Mouse (Mus musculus) myocyte (in vitro differentiated cells): ENCODE results near the gene Fcgr4. TPM values are rescaled to one million over a fixed set of nuclear protein-coding genes. Genes with fewer than 3 reads are reported as not detected.

Experiments
- H3K27me3 ChIP-seq: one replicate; pipeline ENCODE4 v1.6.1; 2011; ENCODE audit not compliant: control insufficient read depth, insufficient read depth, insufficient read length
- H3K36me3 ChIP-seq: one replicate; pipeline ENCODE4 v1.6.1; 2011; ENCODE audit not compliant: control insufficient read depth, insufficient read depth
- H3K4me2 ChIP-seq: one replicate; pipeline ENCODE4 v1.6.1; 2011; ENCODE audit warnings: low read depth, control low read depth
- H3K4me3 ChIP-seq: one replicate; pipeline ENCODE4 v1.5.1; 2011; ENCODE audit warnings: mild to moderate bottlenecking, control low read depth, moderate library complexity
- H3K79me2 ChIP-seq: one replicate; pipeline ENCODE4 v1.6.1; 2011; ENCODE audit not compliant: control insufficient read depth, insufficient read depth
- H3ac ChIP-seq: one replicate; pipeline ENCODE4 v1.6.1; 2011; ENCODE audit not compliant: control insufficient read depth, insufficient read length
- CEBPB ChIP-seq: IDR thresholded peaks from 2 replicates; pipeline ENCODE4 v1.6.1; 2011; ENCODE audit warnings: mild to moderate bottlenecking, moderate library complexity; ENCODE audit not compliant: poor library complexity, insufficient read depth, severe bottlenecking
- E2F4 ChIP-seq: IDR thresholded peaks from one replicate; pipeline ENCODE4 v1.6.1; 2011; ENCODE audit warnings: mild to moderate bottlenecking, control low read depth, moderate library complexity; ENCODE audit not compliant: insufficient read depth
- MAX ChIP-seq: IDR thresholded peaks from one replicate; pipeline ENCODE4 v1.6.1; 2011; ENCODE audit warnings: low read depth, mild to moderate bottlenecking, control low read depth
- MYOD1 ChIP-seq, 3 experiments: IDR thresholded peaks; one replicate each; pipeline ENCODE4 v1.6.1; 2011; ENCODE audit warnings: control low read depth in 2 of 3, low read depth in 2 of 3, mild to moderate bottlenecking in 2 of 3, moderate library complexity in 1 of 3; ENCODE audit not compliant: insufficient read length in 2 of 3, control insufficient read depth in 1 of 3
- MYOG ChIP-seq, 3 experiments: IDR thresholded peaks; one replicate each; pipeline ENCODE4 v1.6.1; 2011; ENCODE audit warnings: control low read depth in 2 of 3, low read depth in 2 of 3, mild to moderate bottlenecking in 2 of 3; ENCODE audit not compliant: insufficient read length in 2 of 3, control insufficient read depth in 1 of 3, insufficient read depth in 1 of 3
- POLR2A ChIP-seq: IDR thresholded peaks from one replicate; pipeline ENCODE4 v1.6.1; 2011; ENCODE audit warnings: low read depth, mild to moderate bottlenecking, control low read depth, moderate library complexity; ENCODE audit not compliant: insufficient read length
- POLR2AphosphoS2 ChIP-seq: IDR thresholded peaks from one replicate; pipeline ENCODE4 v1.6.1; 2011; ENCODE audit warnings: low read depth, control low read depth; ENCODE audit not compliant: insufficient read length
- REST ChIP-seq: IDR thresholded peaks from one replicate; pipeline ENCODE4 v1.6.1; 2011; ENCODE audit warnings: mild to moderate bottlenecking, control low read depth, moderate library complexity; ENCODE audit not compliant: insufficient read depth, insufficient read length
- SRF ChIP-seq: IDR thresholded peaks from one replicate; pipeline ENCODE4 v1.6.1; 2011; ENCODE audit warnings: low read depth; ENCODE audit not compliant: control insufficient read depth, insufficient read length
- TCF12 ChIP-seq: IDR thresholded peaks from one replicate; pipeline ENCODE4 v1.6.1; 2011; ENCODE audit warnings: mild to moderate bottlenecking, control low read depth; ENCODE audit not compliant: poor library complexity, insufficient read depth, severe bottlenecking
- TCF3 ChIP-seq: IDR thresholded peaks from one replicate; pipeline ENCODE4 v1.6.1; 2011; ENCODE audit warnings: low read depth, control low read depth; ENCODE audit not compliant: insufficient read length
- USF1 ChIP-seq: IDR thresholded peaks from one replicate; pipeline ENCODE4 v1.6.1; 2011; ENCODE audit warnings: low read depth, mild to moderate bottlenecking, control low read depth, moderate library complexity
- polyA plus RNA-seq: library from polyadenylated mRNA; unstranded; fragments of >200 nt; fragmentation: generic; extraction: Trizol; gene quantifications from one replicate; pipeline ENCODE4 v1.2.1, GENCODE M21; 2012; ENCODE audit warnings: missing spikeins

Fcgr4 gene
- polyA plus RNA-seq, 1 experiment = 2.1 TPM

DNA sequence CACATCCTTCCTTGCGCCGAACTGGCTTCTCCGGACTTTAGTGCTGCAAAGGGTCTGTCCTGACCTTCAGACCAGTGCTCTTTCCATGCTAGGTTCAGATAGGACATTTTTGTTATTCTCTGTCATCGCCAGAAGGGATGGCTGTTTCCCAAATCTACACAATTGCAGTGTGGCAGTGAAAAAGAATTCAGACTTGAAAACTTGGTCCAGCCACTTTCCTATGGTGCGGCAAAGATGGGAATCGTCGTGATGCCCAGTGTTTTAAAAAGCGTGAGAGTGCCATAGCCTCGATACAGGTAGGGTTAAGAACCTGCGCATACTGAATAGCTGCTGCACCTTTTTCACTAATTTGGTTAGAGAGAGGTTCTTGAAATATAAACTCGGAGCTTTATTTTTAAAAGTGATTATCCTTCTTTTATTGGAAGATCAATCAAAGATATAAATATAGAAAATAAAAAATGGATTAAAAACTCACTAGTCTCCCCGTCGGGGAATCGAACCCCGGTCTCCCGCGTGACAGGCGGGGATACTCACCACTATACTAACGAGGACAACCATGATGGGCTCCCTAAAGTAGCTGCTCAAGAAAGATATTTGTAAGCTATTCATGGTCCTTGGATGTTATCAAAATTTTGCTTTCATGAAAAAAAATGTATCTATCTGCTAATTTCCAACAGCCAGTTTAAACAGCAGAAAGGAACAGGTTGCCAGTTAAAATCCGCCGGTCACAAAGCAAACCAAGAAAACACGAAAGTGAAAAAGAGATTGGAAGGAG lies 18.0 kb downstream of the Fcgr4 start:
- Histone ChIP-seq H3K27me3 (no peaks in the 10 kb centered on the region), H3K4me3 (peak overlapping the region; percentile 60), H3K79me2 (no peaks in the 10 kb centered on the region), H3ac (no peak overlapping the region), H3K36me3 (no peaks in the 10 kb centered on the region), H3K4me2 (peak overlapping the region; percentile 96)
- no peak for TF ChIP-seq CEBPB
- no peak for TF ChIP-seq E2F4
- TF ChIP-seq MAX = no peak
- TF ChIP-seq TCF12 = no peak
- no peak for TF ChIP-seq POLR2A
- TF ChIP-seq USF1 = no peak
- TF ChIP-seq MYOD1 (IDR thresholded peaks at IDR 0.05; ENCODE audit: control insufficient read depth in 1 of 3, insufficient read length in 2 of 3, low read depth in 2 of 3) = no peak
- no peak for TF ChIP-seq POLR2AphosphoS2
- no peak for TF ChIP-seq REST
- TF ChIP-seq TCF3 = no peak
- no peak for TF ChIP-seq MYOG (IDR thresholded peaks at IDR 0.05; ENCODE audit: control insufficient read depth in 1 of 3, insufficient read depth in 1 of 3, insufficient read length in 2 of 3, low read depth in 2 of 3)

DNA sequence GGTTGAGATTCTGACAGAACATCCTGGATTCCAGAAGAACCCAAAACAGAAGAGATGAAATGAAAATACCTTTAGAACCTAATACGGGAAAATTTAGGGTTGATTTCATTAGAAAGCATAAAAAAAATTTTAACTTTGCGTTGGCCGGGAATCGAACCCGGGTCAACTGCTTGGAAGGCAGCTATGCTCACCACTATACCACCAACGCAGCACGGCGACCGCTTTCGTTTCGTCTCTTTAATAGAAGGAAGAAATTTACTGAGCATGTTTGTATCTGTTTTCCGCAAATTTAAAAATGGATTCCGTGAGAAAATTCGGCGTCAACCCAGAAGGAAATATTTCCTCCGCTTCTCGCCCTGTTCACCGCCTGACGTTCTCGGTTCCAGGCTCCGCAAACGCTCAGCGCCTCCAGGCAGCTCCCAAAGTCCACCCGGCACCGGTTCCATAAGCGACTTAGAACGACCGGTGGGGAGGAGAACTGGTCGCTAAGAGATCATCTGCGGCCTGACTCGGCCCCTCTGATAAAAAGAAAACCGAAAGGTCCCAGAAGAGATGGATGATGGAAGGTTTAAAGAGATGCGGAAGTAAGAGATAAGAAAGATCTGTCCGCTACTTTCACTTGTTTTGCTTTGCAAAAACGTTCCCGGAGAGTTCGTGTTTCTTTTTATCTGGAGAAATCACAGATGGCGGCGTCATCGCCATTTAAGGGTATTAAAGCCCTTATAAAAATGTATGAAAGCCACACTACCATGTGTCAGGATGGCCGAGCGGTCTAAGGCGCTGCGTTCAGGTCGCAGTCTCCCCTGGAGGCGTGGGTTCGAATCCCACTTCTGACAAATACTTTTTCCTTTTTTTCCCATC lies 19.4 kb downstream of the Fcgr4 start:
- H3K79me2 ChIP-seq = no peaks in the 10 kb centered on the region
- H3K27me3 ChIP-seq = no peaks in the 10 kb centered on the region
- H3ac ChIP-seq = no peak overlapping the region
- peak overlapping the region; percentile 60 for H3K4me3 ChIP-seq
- no peak for TF ChIP-seq TCF3
- TF ChIP-seq SRF = no peak
- TF ChIP-seq TCF12 = no peak
- no peak for TF ChIP-seq POLR2AphosphoS2
- no peak for TF ChIP-seq USF1
- TF ChIP-seq POLR2A = no peak
- TF ChIP-seq CEBPB = no peak
- no peak for TF ChIP-seq E2F4
- TF ChIP-seq MYOD1 (IDR thresholded peaks at IDR 0.05; ENCODE audit: control insufficient read depth in 1 of 3, insufficient read length in 2 of 3, low read depth in 2 of 3) = no peak
- no peak for TF ChIP-seq REST
- no peak for TF ChIP-seq MAX
- TF ChIP-seq MYOG (IDR thresholded peaks at IDR 0.05; ENCODE audit: control insufficient read depth in 1 of 3, insufficient read depth in 1 of 3, insufficient read length in 2 of 3, low read depth in 2 of 3) = no peak
- H3K36me3 ChIP-seq = no peaks in the 10 kb centered on the region
- H3K4me2 ChIP-seq = peak overlapping the region; percentile 96

DNA sequence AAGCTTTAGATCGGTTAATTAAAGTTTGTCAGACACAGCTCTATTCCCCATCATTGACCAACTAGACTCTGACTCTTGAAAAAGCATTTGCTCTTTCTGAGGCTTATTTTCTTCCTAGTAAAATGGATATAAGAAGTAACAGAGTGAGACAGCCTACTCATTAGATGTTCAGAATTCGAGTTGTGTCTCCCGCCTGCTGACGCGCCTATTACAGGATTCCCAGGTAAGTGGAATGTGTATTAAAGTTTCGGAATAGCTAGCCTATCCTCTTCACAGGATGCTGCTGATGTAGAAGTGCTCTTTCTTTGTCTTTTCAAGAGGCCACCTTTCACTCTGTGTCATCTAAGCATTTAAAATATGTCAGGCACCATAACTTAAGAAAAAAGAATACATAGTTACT lies 20.4 kb downstream of the Fcgr4 start:
- Histone ChIP-seq H3K4me2 (peak overlapping the region; percentile 72), H3ac (no peak overlapping the region), H3K27me3 (no peaks in the 10 kb centered on the region), H3K79me2 (no peaks in the 10 kb centered on the region), H3K4me3 (peak overlapping the region; percentile 60), H3K36me3 (no peaks in the 10 kb centered on the region)
- TF ChIP-seq MYOD1 (IDR thresholded peaks at IDR 0.05; ENCODE audit: control insufficient read depth in 1 of 3, insufficient read length in 2 of 3, low read depth in 2 of 3) = no peak

DNA sequence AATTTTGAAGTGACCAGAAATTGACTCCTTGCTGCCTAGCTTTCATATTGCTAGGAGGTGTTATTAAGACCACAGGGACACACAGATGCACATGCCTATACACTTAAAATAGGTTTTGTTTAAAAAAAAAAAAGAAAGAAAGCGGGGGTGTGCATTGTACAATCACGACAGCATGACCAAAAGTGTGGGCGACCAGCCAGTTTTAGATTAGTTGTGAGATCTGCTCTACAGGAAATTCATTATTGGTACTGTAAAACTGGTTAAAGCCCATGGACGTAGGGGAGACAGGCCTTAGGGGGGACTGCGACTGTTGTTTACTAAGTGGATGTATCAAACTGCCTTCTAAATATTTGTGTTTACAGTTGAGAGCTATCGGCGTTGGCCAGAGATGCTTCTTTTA lies 21.2 kb downstream of the Fcgr4 start:
- Histone ChIP-seq H3K79me2 (no peaks in the 10 kb centered on the region), H3K4me2 (no peak overlapping the region), H3K27me3 (no peaks in the 10 kb centered on the region), H3K36me3 (no peaks in the 10 kb centered on the region), H3ac (no peak overlapping the region), H3K4me3 (no peak overlapping the region)
- no peak for TF ChIP-seq TCF12
- TF ChIP-seq MYOD1 (IDR thresholded peaks at IDR 0.05; ENCODE audit: control insufficient read depth in 1 of 3, insufficient read length in 2 of 3, low read depth in 2 of 3) = no peak
- no peak for TF ChIP-seq E2F4
- no peak for TF ChIP-seq POLR2AphosphoS2
- TF ChIP-seq SRF = no peak
- no peak for TF ChIP-seq TCF3
- TF ChIP-seq MAX = no peak
- no peak for TF ChIP-seq POLR2A
- no peak for TF ChIP-seq MYOG (IDR thresholded peaks at IDR 0.05; ENCODE audit: control insufficient read depth in 1 of 3, insufficient read depth in 1 of 3, insufficient read length in 2 of 3, low read depth in 2 of 3)
- TF ChIP-seq USF1 = no peak
- no peak for TF ChIP-seq REST
- no peak for TF ChIP-seq CEBPB
